Mouse (Mus musculus) mouse trophoblast stem cell (cell line): Measurements from ENCODE around the gene Neu3.

Experiments used
- in situ Hi-C, 2 experiments: fragments of 300-500 bp; cut with MseI, MboI; formaldehyde crosslinking; loops; 2 replicates in 1 of 2; 3 replicates in 1 of 2; pipeline ENCODE4 v1.15.1; 2025

Neu3 gene

DNA sequence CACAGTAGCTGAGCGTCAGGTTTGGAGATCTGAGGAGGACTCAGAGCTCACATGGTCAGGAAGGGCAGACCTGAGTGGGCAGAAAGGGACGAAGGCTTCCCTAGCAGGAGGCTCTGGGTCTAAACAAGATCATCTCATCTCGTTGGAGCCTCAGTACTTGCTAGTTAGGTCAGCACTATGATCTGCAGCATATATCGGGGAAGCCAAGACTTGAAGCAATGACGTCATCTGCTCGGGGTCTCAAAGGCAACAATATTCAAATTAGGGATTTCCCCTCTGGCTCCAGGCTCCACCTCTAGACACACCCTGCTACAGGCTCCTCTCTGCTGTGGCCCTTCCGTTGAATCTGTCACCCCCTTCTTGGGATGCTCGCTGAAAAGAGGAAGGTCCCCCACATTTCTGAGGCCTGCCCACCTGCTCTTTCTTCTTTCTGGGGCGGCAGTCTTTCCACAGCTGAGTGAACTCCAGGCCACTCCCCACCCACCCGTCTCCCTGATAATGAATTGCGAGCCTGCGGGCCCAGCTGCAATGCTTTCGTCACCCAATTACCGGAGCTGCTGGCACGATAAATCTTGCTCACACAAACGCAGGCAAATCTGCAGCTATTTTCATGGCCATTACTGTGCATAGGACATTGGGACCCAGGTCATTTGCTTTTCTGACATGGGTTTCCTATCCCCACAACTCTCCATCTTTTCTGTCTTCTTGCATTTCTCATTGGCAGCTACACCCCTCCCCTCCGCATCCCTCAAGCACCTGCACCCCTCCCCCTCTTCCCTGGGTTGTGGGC lies 32.8 kb downstream of the Neu3 start:
- in situ Hi-C loops: loop anchor here (5.0 to 10.0 kb wide), 4 partner anchors 138 to 173 kb away; partner anchors contain the start of gene Tpbgl (in 1 of the 2)

DNA sequence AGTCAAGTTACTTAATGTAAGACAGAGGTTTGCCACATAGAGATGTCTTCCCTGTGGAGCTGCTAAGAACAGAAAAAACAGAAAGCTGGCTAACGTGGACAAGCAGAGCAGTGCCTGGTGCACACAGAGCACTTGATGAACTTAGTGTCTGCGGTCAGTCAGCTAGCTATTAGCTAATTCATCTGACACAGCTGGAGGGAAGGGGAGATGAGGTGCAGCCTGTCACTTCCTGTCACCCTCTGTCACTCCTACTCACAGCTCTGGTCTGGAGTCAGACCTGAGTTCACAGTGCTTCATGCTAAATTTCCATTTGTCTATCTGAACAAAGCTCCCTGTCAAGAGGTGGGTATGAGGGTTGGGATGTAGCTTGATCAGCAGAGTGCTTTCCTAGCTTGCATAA lies 34.1 kb downstream of the Neu3 start:
- in situ Hi-C loops: loop anchor here in 1 of 2 experiments (10.0 kb wide), 2 partner anchors 139 to 169 kb away; partner anchors contain the start of gene Tpbgl

DNA sequence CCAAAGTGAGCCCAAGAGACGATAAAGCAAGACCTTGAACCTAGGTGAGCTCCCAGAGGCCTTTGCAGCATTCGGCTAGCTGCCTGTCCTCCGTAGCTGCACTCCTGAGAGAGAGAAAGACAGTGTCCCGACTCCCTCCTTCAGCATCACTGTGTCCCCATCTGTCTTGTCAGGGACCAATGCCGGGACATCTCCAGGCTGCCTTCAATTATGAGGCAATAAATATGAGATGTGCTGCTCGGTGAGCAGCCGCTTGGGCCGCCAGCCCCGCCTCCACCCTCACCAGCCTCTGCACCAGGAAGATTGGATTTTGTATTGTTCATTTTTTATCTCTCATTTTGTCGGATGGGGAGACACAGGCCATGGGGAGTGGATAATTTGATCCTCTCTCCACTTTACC lies 37.4 kb downstream of the Neu3 start:
- in situ Hi-C loops: loop anchor here in 1 of 2 experiments (10.0 kb wide), 2 partner anchors 136 to 166 kb away; partner anchors contain the start of gene Tpbgl

DNA sequence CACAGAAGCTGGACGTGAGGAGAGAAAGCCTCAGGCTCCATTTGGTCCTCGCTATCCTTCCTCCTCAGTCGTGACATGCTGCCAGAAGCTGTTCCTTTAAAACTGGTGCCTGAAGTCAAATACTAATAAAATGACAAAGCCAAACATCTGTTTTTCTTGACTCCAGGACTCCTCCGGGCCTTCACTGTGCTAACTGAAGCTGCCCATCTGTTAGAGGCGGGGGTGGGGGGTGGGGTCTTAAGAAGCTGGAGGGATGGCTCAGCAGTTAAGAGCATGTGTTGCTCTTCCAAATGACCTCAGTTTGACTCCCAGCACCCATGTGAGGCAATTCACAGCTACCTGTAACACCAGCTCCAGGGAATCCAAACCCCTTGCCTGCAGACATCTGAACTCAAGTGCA lies 39.7 kb downstream of the Neu3 start:
- in situ Hi-C loops: no loop called here

DNA sequence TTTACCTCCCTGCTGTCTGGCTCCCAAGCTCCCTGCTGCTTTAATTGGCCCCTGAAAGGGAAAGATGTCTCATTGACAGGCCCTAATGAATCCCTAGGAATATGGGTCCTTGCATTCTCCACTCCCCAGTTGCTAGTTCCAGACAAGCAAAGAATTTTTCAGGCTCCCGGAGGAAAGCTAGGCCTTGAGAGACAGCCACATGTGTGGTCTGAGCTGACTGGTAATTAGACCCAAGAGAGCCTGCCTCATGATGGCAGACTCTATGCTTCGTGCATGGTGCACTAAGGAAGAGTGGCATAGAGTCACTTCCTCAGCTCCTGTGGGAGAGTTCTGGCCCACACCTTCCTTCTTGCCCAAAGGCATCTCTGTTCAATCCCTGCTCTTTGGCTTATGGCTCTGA lies 40.3 kb downstream of the Neu3 start:
- in situ Hi-C loops: no loop called here

DNA sequence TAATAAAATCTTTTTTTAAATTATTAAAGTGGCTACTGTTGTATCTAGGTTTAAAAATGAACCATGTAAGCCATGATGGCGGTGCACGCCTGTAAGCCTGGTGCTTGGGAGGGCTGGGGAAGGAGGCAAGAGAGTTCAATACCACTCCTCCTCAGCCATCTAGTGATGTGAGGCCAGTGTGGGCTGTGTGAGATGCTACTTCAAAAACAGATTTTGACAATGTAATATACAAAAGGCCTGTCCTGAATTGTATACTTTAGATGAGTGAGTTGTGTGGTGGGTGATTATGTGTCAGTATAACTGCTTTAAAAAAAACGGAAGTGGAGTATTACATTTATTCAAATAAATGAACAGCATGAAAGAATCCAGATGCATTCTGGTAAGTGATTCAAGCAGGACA lies 41.4 kb downstream of the Neu3 start:
- in situ Hi-C loops: no loop called here

DNA sequence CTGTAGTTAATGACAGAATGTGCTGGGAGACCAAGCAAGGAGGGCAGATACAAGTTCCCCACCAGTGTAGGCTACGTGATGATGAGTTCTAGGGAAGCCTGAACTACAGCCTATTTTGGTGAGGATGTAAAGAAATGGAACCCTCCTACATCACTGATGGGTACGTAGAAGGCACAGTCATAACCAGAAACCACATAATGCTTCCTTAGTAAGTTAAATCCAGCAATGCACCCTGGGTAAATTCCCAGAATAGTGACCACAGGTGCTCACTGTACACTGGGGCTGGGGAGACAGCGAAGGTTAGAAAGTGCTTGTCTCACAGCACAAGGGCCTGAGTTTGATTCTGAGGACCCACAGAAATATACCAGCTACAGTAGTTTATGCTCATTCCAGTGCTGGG lies 42.7 kb downstream of the Neu3 start:
- in situ Hi-C loops: no loop called here

DNA sequence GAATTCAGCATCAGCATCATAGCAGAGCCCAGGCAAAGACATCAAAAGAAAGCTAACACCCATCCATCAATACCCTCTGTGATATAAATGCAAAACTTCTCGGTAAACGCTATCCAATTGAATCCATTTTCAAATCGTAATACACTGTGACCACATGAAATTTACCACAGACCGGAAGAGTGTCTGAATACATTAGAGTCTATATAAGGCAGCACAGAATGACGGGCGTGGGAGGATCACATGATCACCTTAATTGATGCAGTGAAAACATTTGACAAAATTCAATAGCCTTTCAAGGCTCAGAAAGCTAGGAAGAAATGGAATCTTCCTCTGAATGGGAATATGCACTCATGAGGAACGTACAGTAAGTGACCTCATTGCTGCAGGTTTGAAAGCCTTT lies 44.8 kb downstream of the Neu3 start:
- in situ Hi-C loops: no loop called here

DNA sequence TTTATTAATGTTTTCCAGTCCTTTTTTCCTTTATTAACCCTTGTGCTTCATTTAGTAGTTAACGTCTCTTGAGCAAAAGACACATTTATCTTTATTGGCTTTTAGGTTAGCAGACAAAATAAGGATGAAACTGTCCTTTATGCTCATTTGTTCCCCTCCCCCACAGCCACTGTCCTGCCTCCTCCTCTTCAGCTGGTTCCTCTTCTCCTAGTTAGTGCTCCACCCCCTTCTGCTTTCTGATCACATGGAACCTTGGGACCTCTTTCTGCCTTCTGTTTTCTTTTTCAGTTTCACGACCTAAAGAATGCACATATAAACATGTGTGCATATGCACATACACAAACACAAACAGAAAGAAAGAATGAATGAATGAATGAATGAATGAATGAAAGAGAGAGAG lies 46.3 kb downstream of the Neu3 start:
- in situ Hi-C loops: no loop called here

DNA sequence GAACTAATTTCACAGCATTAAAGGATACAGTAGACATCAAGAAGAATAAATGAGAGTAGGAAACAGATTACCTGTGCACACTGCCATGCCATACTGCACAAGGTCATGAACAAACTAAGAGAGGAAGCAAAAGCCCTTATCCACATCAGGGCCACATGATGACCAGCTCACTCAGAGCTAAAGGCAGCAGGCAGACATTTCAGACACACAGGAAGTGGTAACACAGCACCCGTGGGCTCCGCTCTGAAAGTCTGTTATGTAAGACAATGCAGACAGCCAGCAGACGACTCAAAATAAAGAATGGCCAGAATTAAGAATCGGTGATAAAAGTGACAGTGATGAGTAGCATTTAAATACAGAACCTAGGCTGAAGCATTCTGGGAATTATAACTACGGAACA lies 46.8 kb downstream of the Neu3 start:
- in situ Hi-C loops: no loop called here

DNA sequence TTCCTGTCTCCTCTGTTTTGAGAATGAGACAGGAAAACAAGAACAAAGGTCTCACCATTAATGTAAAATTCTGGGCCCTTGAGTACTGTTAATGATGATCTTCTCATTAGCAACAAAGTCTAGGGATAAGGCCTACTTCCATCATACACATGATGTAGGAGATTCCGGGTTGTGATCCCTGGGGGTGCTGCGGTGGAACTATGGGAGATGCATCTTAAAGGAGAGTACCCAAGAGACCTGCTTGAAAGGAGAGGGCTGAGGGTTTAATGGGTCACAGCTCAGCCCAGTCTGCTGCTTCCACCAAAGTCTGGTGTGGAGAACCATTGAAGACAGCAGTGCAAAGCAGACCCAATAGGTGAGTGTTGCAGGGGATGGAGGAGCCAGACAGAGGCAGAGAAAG lies 65.0 kb downstream of the Neu3 start, which contains the start of gene Olfr521:
Gene Olfr521, plus strand, starts transcription at position 301 of the 400 bp plus-strand sequence.
- in situ Hi-C loops: no loop called here
